Mouse (Mus musculus) embryonic facial prominence, embryonic 12.5 days (tissue): ENCODE measurements around the gene Tmem63a. TPM values are rescaled to one million over a fixed set of nuclear protein-coding genes. Genes with fewer than 3 reads are reported as not detected.

Experiments
- ATAC-seq: fragments of 200-750 bp; cut with Nextera tagmentation; 2 replicates; pipeline ENCODE4 v1.8.0; 2017; ENCODE audit not compliant: insufficient number of reproducible peaks, insufficient read depth, low FRiP score, low TSS enrichment
- H3K27ac ChIP-seq: fragments of 300-500 bp; sonication (generic); 2 replicates; pipeline ENCODE4 v1.5.1; 2016; ENCODE audit warnings: mild to moderate bottlenecking
- H3K27me3 ChIP-seq: fragments of 300-500 bp; sonication (generic); 2 replicates; pipeline ENCODE4 v1.6.1; 2016; ENCODE audit warnings: mild to moderate bottlenecking, moderate library complexity
- H3K36me3 ChIP-seq: fragments of 300-500 bp; sonication (generic); 2 replicates; pipeline ENCODE4 v1.6.1; 2016; ENCODE audit warnings: mild to moderate bottlenecking
- H3K4me1 ChIP-seq: fragments of 300-500 bp; sonication (generic); 2 replicates; pipeline ENCODE4 v1.6.1; 2016
- H3K4me2 ChIP-seq: fragments of 300-500 bp; sonication (generic); replicated peaks from 2 replicates; pipeline ENCODE4 v1.6.1; 2016; ENCODE audit warnings: mild to moderate bottlenecking, moderate library complexity
- H3K4me3 ChIP-seq: fragments of 300-500 bp; sonication (generic); 2 replicates; pipeline ENCODE4 v1.5.1; 2016; ENCODE audit warnings: mild to moderate bottlenecking
- H3K9ac ChIP-seq: fragments of 300-500 bp; sonication (generic); 2 replicates; pipeline ENCODE4 v1.6.1; 2016; ENCODE audit warnings: mild to moderate bottlenecking, moderate library complexity
- H3K9me3 ChIP-seq: fragments of 300-500 bp; sonication (generic); 2 replicates; pipeline ENCODE4 v1.6.1; 2016; ENCODE audit warnings: mild to moderate bottlenecking, moderate library complexity
- WGBS: fragments of 180-500 bp; shearing (Covaris S2); methylation state at CpG from one replicate; pipeline ENCODE4 v1.1.7; 2016; 5-methylcytosine and 5-hydroxymethylcytosine counted together
- polyA plus RNA-seq: library from polyadenylated mRNA; unstranded; fragments of >200 nt; fragmentation: Nextera tagmentation; extraction: Ambion mirVana; gene quantifications from 2 replicates; pipeline ENCODE4 v1.2.1, GENCODE M21; 2016

Tmem63a gene
- polyA plus RNA-seq, 1 experiment from 2014 or later, result 8.9 TPM

DNA sequence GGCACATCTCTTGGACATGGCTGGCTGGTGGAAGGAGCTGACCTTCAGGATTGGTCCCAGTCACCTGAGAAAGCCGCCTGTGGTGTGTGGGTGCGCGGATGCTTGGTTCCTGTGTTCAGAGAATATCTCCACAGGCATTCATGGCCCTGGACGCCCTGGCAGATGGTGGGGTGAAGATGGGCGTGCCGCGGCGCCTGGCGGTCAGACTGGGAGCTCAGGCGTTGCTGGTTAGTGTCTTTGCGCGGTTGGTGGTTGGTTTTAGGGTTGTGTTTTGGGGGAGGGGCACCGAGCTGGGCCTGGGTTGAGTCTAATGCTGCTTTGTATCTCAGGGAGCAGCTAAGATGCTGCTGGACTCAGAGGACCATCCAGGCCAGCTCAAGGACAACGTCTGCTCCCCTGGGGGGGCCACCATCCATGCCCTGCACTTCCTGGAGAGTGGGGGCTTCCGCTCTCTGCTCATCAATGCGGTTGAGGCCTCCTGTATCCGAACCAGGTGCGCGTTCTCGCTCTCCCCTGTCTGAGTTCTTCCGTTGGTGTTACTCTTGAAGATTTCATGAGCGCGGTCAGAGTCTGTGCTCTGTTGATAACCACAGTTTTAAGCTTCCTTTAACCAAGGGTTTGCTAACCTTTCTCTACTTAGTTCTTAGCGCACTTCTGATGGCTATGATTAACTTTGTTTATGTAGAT lies 35.5 kb upstream of the Tmem63a start:
- 92% methylated on average over 24 of the region's 24 CpGs for WGBS
- no peaks in the 10 kb centered on the region for H3K9me3 ChIP-seq
- peaks cover 33% of the 10 kb centered on the region for H3K36me3 ChIP-seq
- no peak overlapping the region for H3K4me3 ChIP-seq
- no peak for ATAC-seq
- H3K27ac ChIP-seq, result no peak overlapping the region
- H3K27me3 ChIP-seq, result no peaks in the 10 kb centered on the region
- no peak overlapping the region; the same call in 1 of the 2 replicates for H3K4me2 ChIP-seq
- no peak overlapping the region for H3K9ac ChIP-seq
- H3K4me1 ChIP-seq, result peaks cover 22% of the 10 kb centered on the region

DNA sequence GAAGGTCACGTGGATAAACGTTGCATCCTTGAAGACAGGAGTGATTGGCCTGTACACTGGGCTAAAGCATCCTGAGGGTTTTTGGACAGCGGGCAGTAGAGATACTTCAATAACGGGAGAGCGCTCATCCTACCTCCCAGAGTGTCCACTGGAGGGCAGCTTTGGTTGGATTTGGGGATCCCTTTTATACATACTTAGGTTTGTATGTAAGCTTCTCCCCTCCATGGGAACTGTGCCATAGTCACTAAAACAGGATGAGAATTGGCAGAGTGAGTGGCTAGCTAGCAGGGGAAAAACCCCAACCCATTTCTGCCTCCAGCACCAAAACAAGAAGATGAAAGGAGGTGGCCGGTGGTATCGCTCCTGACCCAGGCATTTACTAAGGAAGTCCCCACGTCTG lies 31.0 kb upstream of the Tmem63a start:
- no peaks in the 10 kb centered on the region for H3K27me3 ChIP-seq
- H3K9ac ChIP-seq, result no peak overlapping the region
- 41% methylated on average over 8 of the region's 8 CpGs for WGBS
- H3K4me1 ChIP-seq, result peaks cover 25% of the 10 kb centered on the region
- H3K9me3 ChIP-seq, result no peaks in the 10 kb centered on the region
- peaks cover 30% of the 10 kb centered on the region for H3K36me3 ChIP-seq
- no peak overlapping the region for H3K4me3 ChIP-seq
- no peak overlapping the region for H3K27ac ChIP-seq
- no peak for ATAC-seq
- peak overlapping the region; percentile 19; the same call in 1 of the 2 replicates for H3K4me2 ChIP-seq

DNA sequence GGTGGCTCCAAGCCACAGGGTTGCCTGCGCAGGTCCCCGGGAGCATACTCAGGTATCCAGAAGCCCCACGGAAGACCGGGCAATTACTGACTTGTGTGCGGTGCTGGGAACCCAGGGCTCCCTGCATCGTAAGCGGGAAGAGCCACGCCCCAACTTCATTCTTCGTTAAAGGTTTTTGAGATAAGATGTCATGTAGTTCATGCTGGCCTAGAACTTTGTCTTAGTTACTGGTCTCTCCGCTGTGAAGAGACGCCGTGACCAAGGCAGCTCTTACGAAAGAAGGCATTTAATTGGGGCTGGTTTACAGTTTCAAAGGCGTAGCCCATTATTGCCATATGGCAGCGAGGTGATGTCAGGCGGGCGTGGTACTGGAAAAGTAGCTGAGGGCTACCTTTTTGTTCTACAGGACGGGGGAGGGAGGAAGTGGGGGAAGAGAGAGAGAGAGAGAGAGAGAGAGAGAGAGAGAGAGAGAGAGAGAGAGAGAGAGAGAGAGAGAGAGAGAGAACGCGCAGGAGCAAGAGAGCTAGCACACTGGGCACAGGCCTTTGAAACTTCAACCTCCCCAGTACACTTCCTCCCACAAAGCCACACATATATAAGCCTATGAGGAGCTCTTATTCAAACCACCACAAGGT lies 30.4 kb upstream of the Tmem63a start:
- H3K27ac ChIP-seq, result no peak overlapping the region
- peaks cover 23% of the 10 kb centered on the region for H3K4me1 ChIP-seq
- peak overlapping the region; percentile 19; the same call in 1 of the 2 replicates for H3K4me2 ChIP-seq
- H3K4me3 ChIP-seq, result no peak overlapping the region
- ATAC-seq, result no peak
- WGBS, result 46% methylated on average over 20 of the region's 20 CpGs
- no peaks in the 10 kb centered on the region for H3K27me3 ChIP-seq
- H3K9me3 ChIP-seq, result no peaks in the 10 kb centered on the region
- H3K36me3 ChIP-seq, result peaks cover 24% of the 10 kb centered on the region
- H3K9ac ChIP-seq, result no peak overlapping the region

DNA sequence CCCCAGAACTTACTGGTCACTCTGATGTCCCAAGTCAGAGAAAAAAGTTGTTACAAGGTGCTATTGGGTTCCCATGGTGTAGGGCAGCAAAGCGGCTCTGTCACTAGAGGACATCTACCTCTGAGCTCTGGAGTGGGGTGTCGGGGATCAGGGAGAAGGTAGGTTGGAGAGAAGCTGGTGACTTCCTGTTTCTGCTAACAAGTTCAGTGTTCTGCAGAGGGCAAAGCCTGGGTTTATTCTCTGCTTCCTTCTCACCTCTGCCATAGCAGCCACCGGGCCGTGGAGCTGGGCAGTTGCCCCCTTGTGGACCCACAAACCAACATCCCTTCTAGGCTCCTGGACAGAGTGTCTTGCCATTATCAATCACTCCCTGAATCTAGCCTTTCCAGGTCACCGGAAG lies 29.4 kb upstream of the Tmem63a start:
- 83% methylated on average over 5 of the region's 5 CpGs for WGBS
- ATAC-seq, result no peak
- no peaks in the 10 kb centered on the region for H3K27me3 ChIP-seq
- peaks cover 14% of the 10 kb centered on the region for H3K36me3 ChIP-seq
- H3K4me3 ChIP-seq, result no peak overlapping the region
- H3K4me2 ChIP-seq, result no peak overlapping the region
- H3K27ac ChIP-seq, result 0 out of 2 replicates have a peak overlapping the region, but pooled peaks have one; percentile 60
- H3K4me1 ChIP-seq, result peaks cover 23% of the 10 kb centered on the region
- H3K9me3 ChIP-seq, result no peaks in the 10 kb centered on the region
- no peak overlapping the region for H3K9ac ChIP-seq

DNA sequence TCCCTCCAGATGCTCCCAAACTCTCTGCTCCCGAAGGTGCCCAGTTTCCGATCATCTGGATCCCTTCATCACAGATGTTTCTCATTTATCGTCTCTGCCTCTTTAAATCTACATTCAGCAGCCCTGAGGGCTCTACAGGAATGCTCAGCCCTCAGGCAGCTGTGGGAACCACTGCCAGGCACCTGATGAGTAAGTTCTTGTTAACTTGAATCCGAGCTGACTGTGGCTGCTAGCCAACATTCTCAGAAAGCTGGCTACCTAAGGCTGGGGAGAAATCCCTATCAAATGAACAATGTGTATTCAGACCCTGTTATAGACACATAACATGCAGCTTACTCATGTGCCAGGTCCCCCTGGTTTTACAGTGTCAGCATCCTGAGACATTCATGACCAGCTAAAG lies 28.3 kb upstream of the Tmem63a start:
- Histone ChIP-seq H3K9me3 (no peaks in the 10 kb centered on the region), H3K4me3 (no peak overlapping the region), H3K4me2 (no peak overlapping the region), H3K4me1 (peaks cover 23% of the 10 kb centered on the region), H3K36me3 (peaks cover 4% of the 10 kb centered on the region), H3K27ac (peak overlapping the region; percentile 60), H3K9ac (no peak overlapping the region), H3K27me3 (no peaks in the 10 kb centered on the region)
- WGBS, result 26% methylated on average over 4 of the region's 4 CpGs
- peak; percentile 48; the same call in 1 of the 2 replicates for ATAC-seq

DNA sequence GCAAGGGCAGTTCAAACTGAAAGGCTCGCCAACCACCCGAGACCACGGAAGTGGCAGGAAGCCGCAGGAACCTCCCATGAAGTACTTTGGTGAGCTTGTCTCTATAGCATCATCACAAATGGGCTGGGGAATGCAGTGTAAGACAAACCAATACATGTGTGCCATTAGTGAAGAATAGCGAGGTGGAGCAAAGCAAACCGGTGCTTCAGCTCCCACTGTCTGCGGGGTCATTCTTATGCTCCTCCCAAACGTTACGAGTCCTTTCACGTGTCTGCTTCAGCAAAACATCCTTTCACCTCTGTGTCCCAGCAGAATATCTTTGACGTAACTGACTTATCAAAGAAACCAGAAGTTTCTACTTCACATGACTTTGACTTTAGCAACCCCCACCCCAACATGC lies 25.7 kb upstream of the Tmem63a start:
- H3K4me3 ChIP-seq, result no peak overlapping the region
- no peaks in the 10 kb centered on the region for H3K36me3 ChIP-seq
- no peak overlapping the region for H3K9ac ChIP-seq
- H3K4me1 ChIP-seq, result peaks cover 21% of the 10 kb centered on the region
- ATAC-seq, result no peak
- no peaks in the 10 kb centered on the region for H3K27me3 ChIP-seq
- no peaks in the 10 kb centered on the region for H3K9me3 ChIP-seq
- H3K4me2 ChIP-seq, result no peak overlapping the region
- no peak overlapping the region for H3K27ac ChIP-seq
- WGBS, result 85% methylated on average over 11 of the region's 11 CpGs

DNA sequence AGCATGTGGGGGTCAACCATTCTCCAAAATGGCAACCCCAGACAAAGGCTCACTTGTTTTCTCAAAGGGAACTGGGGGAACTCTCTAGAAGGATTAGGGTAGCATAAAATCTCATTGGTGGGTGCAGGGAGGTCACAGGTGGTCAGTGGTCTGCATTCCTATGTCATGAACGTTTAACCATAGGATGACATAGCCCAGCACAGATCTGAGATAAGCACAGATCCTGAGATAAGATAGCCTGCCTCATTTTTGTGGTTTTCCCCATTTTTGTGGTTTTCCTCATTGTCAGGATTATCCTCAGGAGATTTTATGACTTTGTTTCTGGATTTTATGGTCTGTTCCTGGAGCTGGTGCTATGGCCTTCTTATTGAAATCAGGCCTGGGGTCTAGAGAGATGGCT lies 25.1 kb upstream of the Tmem63a start:
- no peak for ATAC-seq

DNA sequence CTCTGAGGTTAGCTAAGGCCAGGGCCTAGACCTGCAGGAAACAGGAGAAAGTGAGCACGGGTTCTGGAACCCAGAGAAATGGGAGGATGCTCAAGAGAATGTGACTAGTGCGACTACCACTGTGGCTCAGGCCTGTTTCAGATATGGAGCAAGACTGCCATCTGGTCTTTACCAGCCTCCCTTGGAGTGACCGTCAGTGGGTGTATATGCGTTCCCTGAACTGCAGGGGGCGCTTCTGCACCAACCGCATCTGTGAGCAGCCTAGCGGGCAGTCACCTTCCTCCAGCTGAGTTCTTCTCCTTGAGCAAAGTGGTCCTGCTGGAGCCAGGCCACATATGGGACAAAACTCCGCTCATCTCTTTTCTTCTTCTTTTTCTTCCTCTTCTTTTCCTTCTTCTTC lies 22.5 kb upstream of the Tmem63a start:
- H3K4me1 ChIP-seq, result no peaks in the 10 kb centered on the region
- H3K4me2 ChIP-seq, result no peak overlapping the region
- no peak for ATAC-seq
- H3K36me3 ChIP-seq, result no peaks in the 10 kb centered on the region
- no peaks in the 10 kb centered on the region for H3K9me3 ChIP-seq
- no peak overlapping the region for H3K27ac ChIP-seq
- no peak overlapping the region for H3K4me3 ChIP-seq
- 35% methylated on average over 8 of the region's 8 CpGs for WGBS
- H3K9ac ChIP-seq, result no peak overlapping the region
- no peaks in the 10 kb centered on the region; the same call in 1 of the 2 replicates for H3K27me3 ChIP-seq

More for the DNA sequence above, 25.1 kb upstream of the Tmem63a start:
- Histone ChIP-seq H3K9ac (no peak overlapping the region), H3K27me3 (no peaks in the 10 kb centered on the region), H3K36me3 (no peaks in the 10 kb centered on the region), H3K4me3 (no peak overlapping the region), H3K27ac (no peak overlapping the region), H3K9me3 (no peaks in the 10 kb centered on the region), H3K4me1 (peaks cover 18% of the 10 kb centered on the region), H3K4me2 (no peak overlapping the region)
- WGBS, result 52% methylated on average over 1 of the region's 1 CpGs

DNA sequence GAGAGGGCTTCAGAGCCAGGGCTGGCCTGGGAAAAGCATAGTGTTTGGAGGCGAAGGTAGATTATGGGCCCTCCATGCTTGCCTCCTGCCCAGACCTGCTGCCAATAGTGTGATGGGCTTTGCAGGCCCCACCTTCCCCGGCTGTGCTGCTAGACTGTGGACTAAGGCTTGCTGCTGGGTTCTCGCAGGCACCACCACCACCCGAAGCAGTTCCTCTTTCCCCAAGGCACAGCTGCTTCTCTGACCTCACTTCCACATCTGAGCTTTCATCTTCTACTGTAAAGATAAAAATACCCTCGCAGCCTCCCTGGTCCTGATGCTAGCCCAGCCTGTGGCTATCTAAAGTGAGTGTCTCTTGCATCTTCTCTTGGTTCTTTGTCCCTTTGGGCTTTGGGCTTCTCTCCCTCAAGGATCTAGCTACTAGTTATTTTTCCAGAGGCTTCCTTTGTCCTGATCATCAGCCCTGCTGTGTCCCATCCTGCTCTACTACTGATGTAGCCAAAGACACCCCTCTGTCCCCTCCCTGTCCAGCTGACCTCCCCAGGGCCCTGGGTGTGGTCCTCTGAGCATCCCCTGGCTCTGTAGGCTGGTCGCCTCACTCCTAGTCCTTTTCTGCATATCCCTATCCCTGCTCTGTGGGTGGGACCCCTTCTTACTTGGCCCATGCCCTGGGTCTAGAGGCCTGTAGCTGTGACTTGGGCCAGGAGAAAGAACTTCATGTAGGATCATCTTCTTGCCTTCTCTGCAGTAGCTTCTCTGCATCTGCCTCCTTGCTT lies 19.7 kb upstream of the Tmem63a start:
- Histone ChIP-seq H3K27me3 (no peaks in the 10 kb centered on the region; the same call in 1 of the 2 replicates), H3K4me3 (no peak overlapping the region), H3K36me3 (no peaks in the 10 kb centered on the region), H3K27ac (no peak overlapping the region), H3K9ac (no peak overlapping the region), H3K4me1 (no peaks in the 10 kb centered on the region), H3K4me2 (no peak overlapping the region), H3K9me3 (no peaks in the 10 kb centered on the region)
- 81% methylated on average over 6 of the region's 6 CpGs for WGBS
- no peak for ATAC-seq

DNA sequence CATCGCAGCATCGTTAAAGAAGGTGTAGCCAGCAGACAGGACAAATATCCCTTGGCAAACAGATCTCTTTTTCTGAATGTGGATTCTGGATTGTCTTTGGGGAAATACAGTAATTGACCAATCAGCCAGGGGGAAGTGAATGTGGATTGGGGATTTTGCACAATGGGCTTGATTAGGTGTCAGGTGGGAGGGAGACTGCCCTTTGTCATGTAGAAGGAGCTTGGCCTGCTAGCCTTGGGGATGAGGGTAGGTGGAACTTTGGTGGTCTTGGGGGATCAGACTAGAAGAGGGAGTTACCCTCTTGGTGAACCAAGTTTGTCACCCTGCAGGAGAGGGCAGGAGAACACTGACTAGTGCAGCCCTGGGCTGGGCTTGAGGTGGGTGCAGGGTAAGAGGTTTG lies 17.4 kb upstream of the Tmem63a start:
- no peak overlapping the region for H3K27ac ChIP-seq
- H3K4me1 ChIP-seq, result no peaks in the 10 kb centered on the region
- no peak overlapping the region for H3K4me2 ChIP-seq
- H3K4me3 ChIP-seq, result no peak overlapping the region
- 41% methylated on average over 2 of the region's 2 CpGs for WGBS
- H3K9me3 ChIP-seq, result no peaks in the 10 kb centered on the region
- no peaks in the 10 kb centered on the region for H3K36me3 ChIP-seq
- H3K9ac ChIP-seq, result no peak overlapping the region
- ATAC-seq, result no peak
- no peaks in the 10 kb centered on the region; the same call in 1 of the 2 replicates for H3K27me3 ChIP-seq

DNA sequence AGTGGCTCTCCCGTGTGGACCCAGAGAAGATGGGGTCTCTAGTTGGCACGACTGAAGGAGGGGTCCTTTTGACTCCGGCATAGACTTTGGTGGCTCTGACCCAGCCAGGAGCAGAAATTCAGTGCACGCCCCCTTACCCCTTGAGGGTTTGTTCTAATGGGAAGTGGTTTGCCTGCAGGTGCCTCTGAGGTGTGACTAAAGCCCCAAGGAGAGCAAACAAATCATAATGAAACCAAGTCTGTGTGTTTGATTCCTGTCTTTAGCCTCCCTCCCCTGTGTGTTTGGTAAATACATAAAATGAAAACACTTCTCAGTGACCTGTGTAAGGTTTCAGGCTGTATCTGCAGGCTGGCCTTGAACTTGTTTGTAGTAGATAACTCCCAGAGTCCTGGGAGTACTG lies 15.9 kb upstream of the Tmem63a start:
- H3K4me3 ChIP-seq, result no peak overlapping the region
- no peaks in the 10 kb centered on the region for H3K36me3 ChIP-seq
- H3K27me3 ChIP-seq, result no peaks in the 10 kb centered on the region; the same call in 1 of the 2 replicates
- H3K9me3 ChIP-seq, result no peaks in the 10 kb centered on the region
- H3K4me2 ChIP-seq, result no peak overlapping the region
- no peaks in the 10 kb centered on the region for H3K4me1 ChIP-seq
- ATAC-seq, result no peak
- H3K27ac ChIP-seq, result no peak overlapping the region
- WGBS, result 62% methylated on average over 4 of the region's 4 CpGs
- H3K9ac ChIP-seq, result no peak overlapping the region

DNA sequence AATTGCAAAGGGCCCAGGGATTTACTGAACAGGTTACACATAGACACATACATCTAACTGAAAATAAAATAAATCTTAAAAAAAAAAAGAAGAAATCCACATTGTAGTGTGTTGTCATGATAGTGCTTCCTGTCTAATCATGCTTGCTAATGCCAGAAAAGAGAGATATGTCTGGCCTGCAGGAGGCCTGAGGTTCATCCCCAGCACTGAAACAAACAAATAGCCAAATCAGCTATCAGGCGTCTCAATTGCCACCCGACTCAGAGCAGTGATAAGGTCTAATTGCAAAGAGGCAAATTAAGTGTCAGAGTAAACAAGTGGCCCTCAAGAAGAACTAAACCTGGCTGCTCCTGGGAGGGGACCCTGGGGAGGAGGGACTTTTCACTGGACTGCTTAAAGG lies 12.5 kb upstream of the Tmem63a start:
- H3K9ac ChIP-seq, result no peak overlapping the region
- no peaks in the 10 kb centered on the region for H3K4me1 ChIP-seq
- no peak overlapping the region for H3K4me3 ChIP-seq
- no peak for ATAC-seq
- H3K9me3 ChIP-seq, result no peaks in the 10 kb centered on the region
- 52% methylated on average over 2 of the region's 2 CpGs for WGBS
- no peak overlapping the region for H3K4me2 ChIP-seq
- H3K36me3 ChIP-seq, result no peaks in the 10 kb centered on the region
- no peak overlapping the region for H3K27ac ChIP-seq
- peaks cover 17% of the 10 kb centered on the region for H3K27me3 ChIP-seq
